Mouse (Mus musculus) megakaryocyte, embryonic 14.5 days (primary cell): ENCODE data around the gene Hps3.

Experiments
- FLI1 ChIP-seq: IDR thresholded peaks from 2 replicates; pipeline ENCODE4 v1.6.1; 2012; ENCODE audit warnings: low read length, inconsistent platforms, mixed read lengths
- GATA1 ChIP-seq: IDR thresholded peaks from 3 replicates; pipeline ENCODE4 v1.6.1; 2012; ENCODE audit warnings: mixed read lengths, low read length, inconsistent platforms, borderline replicate concordance

- TF ChIP-seq GATA1, result no peak
- no peak for TF ChIP-seq FLI1
These were observed 69.9 kb downstream of the Hps3 start for GRCm38 (mm10) chr3:19965239-19965638.
